Mouse (Mus musculus) right cerebral cortex, postnatal 10 days (tissue): Measurements from ENCODE around the gene Sf3b3.
A peak's percentile ranks its signal among the peaks of the same experiment; 100 is the strongest.
"Not testable (repeated sequence)": the region's sequence is repeated elsewhere in the genome, so short reads cannot be mapped to it uniquely, and the experiment has no call there.

Experiments used
- DNase-seq, 2 experiments: peaks; one replicate each; pipeline ENCODE4 v3.0.0; 2021; ENCODE audit warnings: low spot score in 2 of 2

Sf3b3 gene

GRCm38 (mm10) chr8:110808495-110809472 lies 37.8 kb downstream of the Sf3b3 start:
- DNase-seq = peak; percentile 34 to 58

GRCm38 (mm10) chr8:110806146-110806545 lies 40.4 kb downstream of the Sf3b3 start:
- DNase-seq = no peak

GRCm38 (mm10) chr8:110805669-110806068 lies 40.9 kb downstream of the Sf3b3 start, which contains the start of gene Il34:
TSS of gene Il34 (minus strand) at chr8:110805924.
- DNase-seq = no peak

GRCm38 (mm10) chr8:110804825-110805514 lies 41.6 kb downstream of the Sf3b3 start:
- no peak for DNase-seq

GRCm38 (mm10) chr8:110803856-110804255 lies 42.7 kb downstream of the Sf3b3 start:
- no peak for DNase-seq

- no peak for DNase-seq
Measured at GRCm38 (mm10) chr8:110802988-110803387, 43.6 kb downstream of the Sf3b3 start.

GRCm38 (mm10) chr8:110797086-110797485 lies 49.5 kb downstream of the Sf3b3 start:
- no peak for DNase-seq

GRCm38 (mm10) chr8:110794363-110794965 lies 52.1 kb downstream of the Sf3b3 start:
- no peak for DNase-seq

- DNase-seq = no peak
Measured at GRCm38 (mm10) chr8:110793936-110794335, 52.7 kb downstream of the Sf3b3 start.

GRCm38 (mm10) chr8:110793511-110793910 lies 53.1 kb downstream of the Sf3b3 start:
- peak in 1 of 2 experiments; percentile 42 for DNase-seq

- DNase-seq = peak; percentile 71 to 75
Measured at GRCm38 (mm10) chr8:110792574-110793200, 53.9 kb downstream of the Sf3b3 start.

- DNase-seq = no peak
Measured at GRCm38 (mm10) chr8:110791164-110791563, 55.4 kb downstream of the Sf3b3 start.

- no peak for DNase-seq
Measured at GRCm38 (mm10) chr8:110790270-110790669, 56.3 kb downstream of the Sf3b3 start.

- DNase-seq = no peak
Measured at GRCm38 (mm10) chr8:110789571-110789970, 57.0 kb downstream of the Sf3b3 start.

GRCm38 (mm10) chr8:110788981-110789380 lies 57.6 kb downstream of the Sf3b3 start:
- DNase-seq = no peak

GRCm38 (mm10) chr8:110787411-110787954 lies 59.1 kb downstream of the Sf3b3 start:
- no peak for DNase-seq

GRCm38 (mm10) chr8:110786934-110787333 lies 59.7 kb downstream of the Sf3b3 start:
- no peak for DNase-seq

GRCm38 (mm10) chr8:110786501-110786900 lies 60.1 kb downstream of the Sf3b3 start:
- DNase-seq = not testable (repeated sequence)

- DNase-seq = no peak
Measured at GRCm38 (mm10) chr8:110785366-110785765, 61.2 kb downstream of the Sf3b3 start.

- no peak for DNase-seq
Measured at GRCm38 (mm10) chr8:110779924-110780718, 66.5 kb downstream of the Sf3b3 start.

- no peak for DNase-seq
Measured at GRCm38 (mm10) chr8:110776335-110776734, 70.3 kb downstream of the Sf3b3 start.
